Mouse (Mus musculus) ovary, postnatal 36 days (tissue): ENCODE measurements around the gene Tuba3a.
A peak's percentile ranks its signal among the peaks of the same experiment; 100 is the strongest.

Experiments used
- DNase-seq: peaks from one replicate; pipeline ENCODE4 v3.0.0; 2022; ENCODE audit warnings: low spot score, mixed read lengths

Gene Tuba3a

DNA sequence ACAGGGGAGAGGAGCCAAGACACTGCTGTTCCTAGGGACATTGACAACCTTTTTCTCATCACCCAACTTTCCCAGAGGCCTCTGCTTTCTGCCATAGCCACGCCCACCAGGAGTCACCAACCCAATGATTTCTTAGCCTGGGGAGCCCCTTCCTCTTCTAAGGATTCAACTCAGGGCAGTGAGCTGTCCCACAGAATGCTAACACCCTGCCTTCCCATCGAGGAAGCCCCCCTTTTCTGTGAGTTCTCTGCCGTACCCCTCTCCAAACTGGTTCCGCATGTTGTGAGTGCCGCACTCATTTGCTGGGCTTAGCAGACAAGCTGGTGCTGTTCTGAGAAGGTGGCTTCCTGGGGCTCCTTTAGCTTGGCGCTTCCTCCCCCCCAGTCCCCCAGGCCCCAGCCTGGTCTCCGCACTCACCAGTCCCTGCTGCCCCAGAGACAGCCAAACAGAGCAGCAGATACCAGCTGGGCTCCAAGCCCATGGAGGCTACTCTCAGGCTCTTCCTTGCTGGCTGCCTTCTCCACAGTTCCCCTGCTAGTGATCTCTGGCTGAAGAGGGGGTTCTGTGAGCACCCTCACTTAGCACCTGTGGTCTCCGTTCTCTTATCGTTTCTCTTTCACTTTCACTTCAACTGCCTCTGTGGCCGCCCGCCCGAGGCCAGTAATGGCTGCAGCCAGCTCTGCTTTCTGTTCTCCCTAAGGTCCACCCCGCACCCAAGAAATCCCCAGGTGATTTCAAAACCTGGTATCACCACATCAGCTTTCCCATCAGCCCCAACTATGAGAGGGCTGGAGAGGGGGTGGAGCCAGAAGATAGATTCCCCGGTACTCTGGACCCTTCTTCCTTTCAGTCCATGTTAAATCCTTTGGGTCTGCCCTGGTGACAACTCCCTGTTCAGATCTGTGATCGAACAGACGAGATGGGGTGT, 54.5 kb downstream of the Tuba3a start, which contains the start of gene Tapbpl:
Gene Tapbpl (minus strand): TSS at position 744 of the 928 bp plus-strand sequence.
- DNase-seq, result peak; percentile 56

DNA sequence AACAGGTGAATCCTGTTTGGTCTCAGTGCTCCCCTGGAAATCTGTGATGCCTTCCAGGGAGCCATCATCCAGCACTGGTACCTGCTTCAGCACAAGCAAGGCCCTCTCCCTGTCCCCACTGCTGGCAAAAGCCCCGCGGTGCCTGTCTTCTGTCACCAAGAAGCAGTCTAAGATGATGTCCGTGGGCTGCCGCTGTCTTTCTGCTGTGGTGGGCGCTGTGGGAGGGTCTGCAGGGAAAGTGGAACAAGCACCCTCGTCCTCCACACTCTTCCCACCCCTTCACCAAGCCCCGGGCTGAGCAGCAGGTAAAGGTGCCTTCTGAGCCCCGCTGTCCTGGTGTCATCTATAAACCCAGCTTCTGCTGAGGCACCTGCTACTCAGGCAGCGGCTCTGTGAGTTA, 55.3 kb downstream of the Tuba3a start:
- no peak for DNase-seq
